Mouse (Mus musculus): ENCODE data around the gene Tlr9. TPM values are rescaled to one million over a fixed set of nuclear protein-coding genes. Genes with fewer than 3 reads are reported as not detected.

Tlr9 gene
- total and polyA plus RNA-seq, 3 experiments: not detected

DNA sequence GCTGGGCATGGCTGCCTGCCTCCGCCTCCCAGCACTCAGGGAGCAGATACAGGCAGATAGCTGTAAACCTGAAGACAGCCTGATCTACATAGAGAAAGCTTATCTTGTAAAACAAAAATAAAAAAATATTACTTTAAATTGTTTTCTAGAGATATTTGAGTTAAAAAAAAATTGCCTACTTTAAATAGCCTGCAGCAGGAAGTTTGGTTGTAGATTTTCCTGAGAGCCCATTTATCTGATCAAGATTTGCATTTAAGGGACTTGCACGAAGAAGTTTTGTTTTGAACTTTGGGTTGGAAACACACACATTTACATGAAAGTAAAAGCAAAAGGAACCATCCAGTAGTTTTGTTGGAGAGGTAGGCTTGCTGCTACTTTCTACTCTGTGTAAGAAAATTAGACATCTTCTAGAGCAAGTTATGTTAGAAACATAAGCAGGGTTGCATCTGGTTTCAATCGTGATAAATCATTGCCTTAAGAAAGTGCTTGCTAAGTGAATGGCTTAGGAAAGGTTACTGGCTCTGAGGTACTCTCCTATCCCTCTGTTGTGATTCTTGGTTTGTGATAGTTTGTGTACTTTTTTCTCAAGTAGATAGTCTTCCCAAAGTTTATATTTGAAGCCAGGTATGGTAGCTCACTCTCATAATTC, 46.7 kb upstream of the Tlr9 start (continued):
- TF ChIP-seq MEF2A (IDR thresholded peaks at IDR 0.05; ENCODE audit: extremely low read depth, insufficient replicate concordance, low read depth, low read length, poor library complexity, severe bottlenecking) (peak; percentile 85; the same call in 1 of the 2 replicates), USF2 (IDR thresholded peaks at IDR 0.05; ENCODE audit: borderline replicate concordance in 1 of 2, insufficient read depth in 1 of 2, low read depth in 1 of 2, low read length in 2 of 2) (no peak), NELFE (IDR thresholded peaks at IDR 0.05; ENCODE audit: low read depth, low read length) (no peak), SIN3A (IDR thresholded peaks at IDR 0.05; ENCODE audit: low read length) (peak; percentile 52; the same call in 1 of the 2 replicates), CHD2 (IDR thresholded peaks at IDR 0.05; ENCODE audit: low read length) (no peak), MAFK (IDR thresholded peaks at IDR 0.05; ENCODE audit: borderline replicate concordance, low read depth, low read length) (no peak), KAT2A (conservative IDR thresholded peaks at IDR 0.05; ENCODE audit: low read depth, low read length) (no peak), CTCF (IDR thresholded peaks at IDR 0.05 in 2 of 3, conservative IDR thresholded peaks at IDR 0.05 in 1 of 3; ENCODE audit: control insufficient read depth in 1 of 3, insufficient read depth in 1 of 3, low read depth in 2 of 3, low read length in 3 of 3, poor library complexity in 1 of 3, severe bottlenecking in 1 of 3) (no peak), ZNF384 (IDR thresholded peaks at IDR 0.05; ENCODE audit: low read depth, low read length) (peak; percentile 75), ETS1 (IDR thresholded peaks at IDR 0.05; ENCODE audit: low read depth, low read length) (peak; percentile 50; the same call in 1 of the 2 replicates)

DNA sequence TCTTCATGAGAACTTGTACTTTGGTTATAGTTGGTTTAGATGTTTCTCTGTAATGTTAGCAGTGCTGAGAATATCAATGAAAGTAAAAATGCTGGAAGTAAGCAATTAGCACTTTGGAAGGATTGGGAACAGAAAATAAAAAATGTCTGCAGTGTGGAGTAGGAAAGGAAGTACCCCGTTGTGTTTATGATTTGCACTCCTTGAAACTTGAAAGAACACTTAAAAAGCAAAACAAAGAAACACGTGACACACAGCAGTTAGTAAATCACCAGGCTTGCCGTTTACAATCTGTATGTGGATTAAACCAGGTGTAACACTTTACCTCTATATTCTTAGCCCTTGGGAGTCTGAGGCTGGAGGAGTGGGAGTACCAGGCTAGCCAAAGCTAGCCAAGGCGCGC, 45.6 kb upstream of the Tlr9 start:
- Histone ChIP-seq H3K9ac (ENCODE audit: control insufficient read depth, low read depth, low read length, poor library complexity, severe bottlenecking) (no peak overlapping the region), H3K27ac (ENCODE audit: control insufficient read depth, low read depth, low read length) (no peak overlapping the region), H3K4me1 (ENCODE audit: control insufficient read depth in 1 of 2, insufficient read depth in 2 of 2, low read length in 2 of 2) (peaks cover 13 to 21% of the 10 kb centered on the region in 2 experiments), H3K4me3 (ENCODE audit: control insufficient read depth in 1 of 2, insufficient read depth in 1 of 2, low read depth in 2 of 2, low read length in 2 of 2) (no peak overlapping the region), H3K9me3 (replicated peaks; ENCODE audit: insufficient read depth, low read length) (no peaks in the 10 kb centered on the region), H3K36me3 (ENCODE audit: control insufficient read depth in 1 of 2, insufficient read depth in 2 of 2, low read length in 2 of 2) (peaks cover 30 to 37% of the 10 kb centered on the region in 2 experiments), H3K27me3 (ENCODE audit: control insufficient read depth in 1 of 2, insufficient read depth in 2 of 2, low read length in 2 of 2) (no peaks in the 10 kb centered on the region), H3K79me2 (ENCODE audit: control insufficient read depth, insufficient read depth, low read length, poor library complexity) (peaks cover 51% of the 10 kb centered on the region)
- no peak for DNase-seq (ENCODE audit: low read depth, low spot score)
- TF ChIP-seq NRF1 (IDR thresholded peaks at IDR 0.05; ENCODE audit: insufficient read depth, low read depth, low read length, poor library complexity, severe bottlenecking): no peak
- no peak for TF ChIP-seq POLR2A (IDR thresholded peaks at IDR 0.05; ENCODE audit: control insufficient read depth in 1 of 2, insufficient read depth in 1 of 2, low read depth in 1 of 2, low read length in 2 of 2, poor library complexity in 1 of 2)
- TF ChIP-seq RAD21 (IDR thresholded peaks at IDR 0.05; ENCODE audit: low read depth, low read length): no peak
- TF ChIP-seq MAZ (IDR thresholded peaks at IDR 0.05; ENCODE audit: low read depth, low read length): no peak
- no peak for TF ChIP-seq ZMIZ1 (IDR thresholded peaks at IDR 0.05; ENCODE audit: low read depth, low read length)
- TF ChIP-seq GATA1 (IDR thresholded peaks at IDR 0.05; ENCODE audit: low read depth, low read length): no peak
- TF ChIP-seq CHD1 (IDR thresholded peaks at IDR 0.05; ENCODE audit: low read depth, low read length): no peak
- TF ChIP-seq MXI1 (IDR thresholded peaks at IDR 0.05; ENCODE audit: low read depth, low read length): no peak
- TF ChIP-seq CHD2 (IDR thresholded peaks at IDR 0.05; ENCODE audit: low read length): no peak
- no peak for TF ChIP-seq USF1 (IDR thresholded peaks at IDR 0.05; ENCODE audit: low read depth, low read length)
- no peak for TF ChIP-seq MAFK (IDR thresholded peaks at IDR 0.05; ENCODE audit: borderline replicate concordance, low read depth, low read length)

All from MEL (cell line).